8 mouse cellular contexts compared by ENCODE assay signal in genomic region chr7:119427180-119427616, GRCm38 (mm10). TPM values are rescaled to one million over a fixed set of nuclear protein-coding genes. Genes with fewer than 3 reads are reported as not detected.
DNase-seq lines count a peak whose midpoint lies in the region.

No protein-coding gene starts in this region.

- DNase-seq in ovary, adult 18-20 months (ENCODE audit: low spot score) = peak; percentile 2
- DNase-seq in ovary, postnatal 36 days (ENCODE audit: low spot score) = no peak
- DNase-seq in cerebellum, adult 9-11 months = peak; percentile 30
- peak; percentile 55 to 79 for DNase-seq in frontal cortex, postnatal 36 days (ENCODE audit: low spot score in 2 of 2)
- peak; percentile 32 to 68 for DNase-seq in layer of hippocampus, postnatal 25 days (ENCODE audit: extremely low spot score in 1 of 2, low spot score in 1 of 2)
- peak; percentile 45 for DNase-seq in neural tube, embryonic 10.5 days (ENCODE audit: extremely low spot score, low spot score)
- no peak for DNase-seq in gastrocnemius, postnatal 36 days
- DNase-seq in natural killer cell, adult 2 months (ENCODE audit: low spot score in 2 of 2) = no peak

- intact Hi-C loops in gastrocnemius, postnatal 36 days (cut with DNase I) = no loop called here

RNA-seq across cellular contexts. Expression of gene Gp2, which starts 31.9 kb away (rescaled TPM):
- not detected for total RNA-seq in layer of hippocampus, postnatal 25 days (2021)
- not detected for total RNA-seq in gastrocnemius, postnatal 36 days (2021)

RNA-seq across cellular contexts. Expression of gene Umod, which starts 51.9 kb away (rescaled TPM):
- total RNA-seq in layer of hippocampus, postnatal 25 days (2021) = not detected
- total RNA-seq in gastrocnemius, postnatal 36 days (2021) = not detected

Comparison
In these comparisons a context has a peak if more than half of its experiments do, and no peak if none do; other contexts are left out.
1. DNase-seq: peak in ovary, adult 18-20 months (single experiment), cerebellum, adult 9-11 months (single experiment), frontal cortex, postnatal 36 days (2 of 2), layer of hippocampus, postnatal 25 days (2 of 2) and neural tube, embryonic 10.5 days (single experiment); none in ovary, postnatal 36 days (single experiment), gastrocnemius, postnatal 36 days (0 of 2) and natural killer cell, adult 2 months (0 of 2).